ENCODE assay signal across 28 mouse cellular contexts in the genomic region with DNA sequence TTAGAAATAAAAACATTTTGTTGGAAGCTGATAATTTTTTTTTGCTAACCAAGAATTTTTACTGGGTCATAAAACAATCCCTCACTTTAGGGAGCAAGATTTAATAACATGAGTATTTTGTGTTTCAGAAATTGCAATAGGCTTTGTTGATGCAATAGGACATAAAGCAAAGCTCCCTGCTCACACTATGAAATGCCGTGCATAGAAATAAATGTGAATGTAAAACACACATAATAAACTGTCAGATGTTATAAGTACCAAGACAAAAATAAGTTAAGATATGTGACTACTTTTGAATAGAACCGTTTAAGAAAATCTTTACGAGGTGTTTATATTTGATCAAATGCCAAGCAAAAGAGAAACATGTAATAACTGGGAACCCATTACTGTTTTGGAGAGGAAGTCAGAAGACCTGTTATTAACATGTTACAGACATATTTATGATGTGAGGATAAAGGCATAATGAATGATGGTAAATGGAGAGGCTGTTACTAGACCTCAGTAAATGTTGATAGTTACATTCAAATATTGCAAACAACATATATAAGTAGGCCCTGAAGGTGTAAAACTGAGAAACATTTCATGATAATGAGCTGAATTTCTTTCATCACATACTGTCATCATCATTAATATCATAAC.
"Had no signal": no experiment of that assay in that cellular context is flagged by ENCODE, and none has a peak within 500 bp of the region (broad histone marks: within the 10 kb centered on the region; RNA-seq: fewer than 3 reads in every experiment).

No protein-coding gene starts in this region.

- H3K9me3 ChIP-seq: embryonic facial prominence, embryonic 10.5 days; embryonic facial prominence, embryonic 12.5 days; embryonic facial prominence, embryonic 13.5 days; embryonic facial prominence, embryonic 15.5 days; forebrain, embryonic 10.5 days; forebrain, embryonic 12.5 days; forebrain, embryonic 13.5 days; forebrain, embryonic 15.5 days had no signal

- H3K4me2 ChIP-seq: embryonic facial prominence, embryonic 12.5 days; embryonic facial prominence, embryonic 13.5 days; embryonic facial prominence, embryonic 15.5 days; forebrain, embryonic 12.5 days; forebrain, embryonic 13.5 days; forebrain, embryonic 15.5 days had no signal

- H3K4me3 ChIP-seq: embryonic facial prominence, embryonic 10.5 days; embryonic facial prominence, embryonic 12.5 days; embryonic facial prominence, embryonic 13.5 days; embryonic facial prominence, embryonic 15.5 days; erythroblast, embryonic 14.5 days; forebrain, embryonic 10.5 days; forebrain, embryonic 12.5 days; forebrain, embryonic 13.5 days; forebrain, embryonic 15.5 days; gastrocnemius, adult 2 months had no signal

- ATAC-seq: forebrain, embryonic 13.5 days; forebrain, embryonic 14.5 days; forebrain, embryonic 15.5 days; forebrain, embryonic 16.5 days; forebrain, postnatal 0 days had no signal

- DNase-seq: cerebellum, adult 18-20 months; cerebellum, adult 2 months; cerebellum, adult 8-10 months; cerebellum, adult 9-10 months; cerebellum, adult 9-11 months; cerebellum, postnatal 10 days; cerebellum, postnatal 14 days; cerebellum, postnatal 25 days; cerebellum, postnatal 36 days; embryo, embryonic 11 days; forebrain, postnatal 0 days; gastrocnemius, adult 2 months; gastrocnemius, postnatal 10 days; gastrocnemius, postnatal 14 days; gastrocnemius, postnatal 25 days; gastrocnemius, postnatal 36 days; heart, adult 11 months had no signal

- H3K36me3 ChIP-seq: embryonic facial prominence, embryonic 10.5 days; embryonic facial prominence, embryonic 12.5 days; embryonic facial prominence, embryonic 13.5 days; embryonic facial prominence, embryonic 15.5 days; forebrain, embryonic 10.5 days; forebrain, embryonic 12.5 days; forebrain, embryonic 15.5 days had no signal

- H3K4me1 ChIP-seq: embryonic facial prominence, embryonic 10.5 days; embryonic facial prominence, embryonic 12.5 days; embryonic facial prominence, embryonic 13.5 days; embryonic facial prominence, embryonic 15.5 days; forebrain, embryonic 10.5 days; forebrain, embryonic 12.5 days; forebrain, embryonic 13.5 days; forebrain, embryonic 15.5 days had no signal

- H3K27ac ChIP-seq: embryonic facial prominence, embryonic 10.5 days; embryonic facial prominence, embryonic 12.5 days; embryonic facial prominence, embryonic 13.5 days; embryonic facial prominence, embryonic 15.5 days; forebrain, embryonic 10.5 days; forebrain, embryonic 12.5 days; forebrain, embryonic 13.5 days; forebrain, embryonic 15.5 days; gastrocnemius, adult 2 months had no signal

- H3K27me3 ChIP-seq: embryonic facial prominence, embryonic 12.5 days; embryonic facial prominence, embryonic 13.5 days; embryonic facial prominence, embryonic 15.5 days; forebrain, embryonic 12.5 days; forebrain, embryonic 13.5 days; forebrain, embryonic 15.5 days had no signal

- H3K9ac ChIP-seq: embryonic facial prominence, embryonic 12.5 days; embryonic facial prominence, embryonic 13.5 days; embryonic facial prominence, embryonic 15.5 days; forebrain, embryonic 12.5 days; forebrain, embryonic 13.5 days; forebrain, embryonic 15.5 days; forebrain, postnatal 0 days had no signal
